Mouse (Mus musculus) liver, embryonic 15.5 days (tissue): ENCODE results near the gene Olfr1471. TPM values are rescaled to one million over a fixed set of nuclear protein-coding genes. Genes with fewer than 3 reads are reported as not detected.
"Not testable (repeated sequence)": the region's sequence is repeated elsewhere in the genome, so short reads cannot be mapped to it uniquely, and the experiment has no call there.

Experiments
- ATAC-seq: fragments of 200-750 bp; cut with Nextera tagmentation; 2 replicates; pipeline ENCODE4 v1.8.0; 2017; ENCODE audit warnings: moderate number of reproducible peaks, mild to moderate bottlenecking, moderate library complexity; ENCODE audit not compliant: insufficient read depth
- H3K27ac ChIP-seq: fragments of 300-500 bp; sonication (generic); replicated peaks from 2 replicates; pipeline ENCODE4 v1.5.1; 2015; ENCODE audit warnings: mild to moderate bottlenecking, inconsistent platforms
- H3K27me3 ChIP-seq: fragments of 300-500 bp; sonication (generic); 2 replicates; pipeline ENCODE4 v1.6.1; 2015; ENCODE audit warnings: mild to moderate bottlenecking, inconsistent platforms
- H3K36me3 ChIP-seq: fragments of 300-500 bp; sonication (generic); replicated peaks from 2 replicates; pipeline ENCODE4 v1.6.1; 2015; ENCODE audit warnings: moderate library complexity, mild to moderate bottlenecking, inconsistent platforms
- H3K4me1 ChIP-seq: fragments of 300-500 bp; sonication (generic); replicated peaks from 2 replicates; pipeline ENCODE4 v1.6.1; 2015; ENCODE audit warnings: inconsistent platforms
- H3K4me2 ChIP-seq: fragments of 300-500 bp; sonication (generic); 2 replicates; pipeline ENCODE4 v1.6.1; 2015; ENCODE audit warnings: moderate library complexity, mild to moderate bottlenecking, inconsistent platforms
- H3K4me3 ChIP-seq: fragments of 300-500 bp; sonication (generic); replicated peaks from 2 replicates; pipeline ENCODE4 v1.5.1; 2015; ENCODE audit warnings: mild to moderate bottlenecking, inconsistent platforms
- H3K9ac ChIP-seq: fragments of 300-500 bp; sonication (generic); 2 replicates; pipeline ENCODE4 v1.6.1; 2015; ENCODE audit warnings: moderate library complexity, mild to moderate bottlenecking, inconsistent platforms
- H3K9me3 ChIP-seq: fragments of 300-500 bp; sonication (generic); replicated peaks from 2 replicates; pipeline ENCODE4 v1.6.1; 2016; ENCODE audit warnings: inconsistent platforms
- WGBS: fragments of 180-500 bp; shearing (Covaris S2); methylation state at CpG from one replicate; pipeline ENCODE4 v1.1.7; 2015; ENCODE audit warnings: mixed read lengths; ENCODE audit not compliant: insufficient replicate concordance; 5-methylcytosine and 5-hydroxymethylcytosine counted together
- polyA plus RNA-seq: library from polyadenylated mRNA; unstranded; fragments of >200 nt; fragmentation: Nextera tagmentation; extraction: Ambion mirVana; gene quantifications from 2 replicates; pipeline ENCODE4 v1.2.1, GENCODE M21; 2015

The Olfr1471 gene
- polyA plus RNA-seq = not detected in 2 replicates

- H3K9ac ChIP-seq, H3K4me1 ChIP-seq, ATAC-seq, H3K4me2 ChIP-seq, H3K36me3 ChIP-seq, H3K9me3 ChIP-seq, H3K27me3 ChIP-seq, H3K4me3 ChIP-seq, H3K27ac ChIP-seq: not testable (repeated sequence)
- 33% methylated on average over 2 of the region's 2 CpGs for WGBS
Measured at GRCm38 (mm10) chr19:13443109-13443508, at the start of gene Olfr1471. TSS of gene Olfr1471 (plus strand) at chr19:13443409.

- H3K9me3 ChIP-seq = no peaks in the 10 kb centered on the region
- H3K27me3 ChIP-seq = no peaks in the 10 kb centered on the region
- no peaks in the 10 kb centered on the region for H3K4me1 ChIP-seq
- ATAC-seq = no peak
- 40% methylated on average over 2 of the region's 2 CpGs for WGBS
- no peak within 1 kb of the TSS for H3K27ac ChIP-seq
- no peak within 1 kb of the TSS for H3K4me2 ChIP-seq
- H3K4me3 ChIP-seq = no peak within 1 kb of the TSS
- no peak within 1 kb of the TSS for H3K9ac ChIP-seq
- no peaks in the 10 kb centered on the region for H3K36me3 ChIP-seq
Measured at GRCm38 (mm10) chr19:13407549-13407948, 35.7 kb upstream of the Olfr1471 start, which contains the start of gene Olfr1469. TSS of gene Olfr1469 (plus strand) at chr19:13407849.

GRCm38 (mm10) chr19:13455986-13456385 lies 12.8 kb downstream of the Olfr1471 start, which contains the start of gene Olfr1472:
TSS of gene Olfr1472 (minus strand) at chr19:13456086.
- no peak within 1 kb of the TSS for H3K27ac ChIP-seq

GRCm38 (mm10) chr19:13469265-13469664 lies 26.1 kb downstream of the Olfr1471 start, which contains the start of gene Olfr1474:
TSS of gene Olfr1474 (plus strand) at chr19:13469565.
- H3K4me3 ChIP-seq, H3K27ac ChIP-seq, H3K4me1 ChIP-seq, H3K9ac ChIP-seq, ATAC-seq, H3K27me3 ChIP-seq, H3K4me2 ChIP-seq, H3K9me3 ChIP-seq, H3K36me3 ChIP-seq: not testable (repeated sequence)
- WGBS = 68% methylated on average over 4 of the region's 4 CpGs

More at GRCm38 (mm10) chr19:13455986-13456385, 12.8 kb downstream of the Olfr1471 start, which contains the start of gene Olfr1472:
- Histone ChIP-seq H3K27me3 (no peaks in the 10 kb centered on the region), H3K4me3 (no peak within 1 kb of the TSS), H3K36me3 (no peaks in the 10 kb centered on the region), H3K9me3 (no peaks in the 10 kb centered on the region), H3K9ac (no peak within 1 kb of the TSS), H3K4me2 (no peak within 1 kb of the TSS), H3K4me1 (no peaks in the 10 kb centered on the region)
- no peak for ATAC-seq
- WGBS = 61% methylated on average over 1 of the region's 1 CpGs

- H3K9ac ChIP-seq = no peak within 1 kb of the TSS
- no peaks in the 10 kb centered on the region for H3K27me3 ChIP-seq
- no peak within 1 kb of the TSS for H3K27ac ChIP-seq
- no peak within 1 kb of the TSS for H3K4me3 ChIP-seq
- H3K4me1 ChIP-seq = no peaks in the 10 kb centered on the region
- no peak for ATAC-seq
- H3K4me2 ChIP-seq = no peak within 1 kb of the TSS
- no peaks in the 10 kb centered on the region for H3K36me3 ChIP-seq
- no peaks in the 10 kb centered on the region for H3K9me3 ChIP-seq
Measured at GRCm38 (mm10) chr19:13480096-13480495, 36.9 kb downstream of the Olfr1471 start, which contains the start of gene Olfr1475. TSS of gene Olfr1475 (minus strand) at chr19:13480196.

GRCm38 (mm10) chr19:13500246-13500645 lies 57.0 kb downstream of the Olfr1471 start, which contains the start of gene Olfr1477:
TSS of gene Olfr1477 (plus strand) at chr19:13500546.
- no peak within 1 kb of the TSS for H3K4me3 ChIP-seq
- no peaks in the 10 kb centered on the region for H3K4me1 ChIP-seq
- H3K27ac ChIP-seq = no peak within 1 kb of the TSS
- WGBS = 44% methylated on average over 3 of the region's 3 CpGs
- 0 out of 2 replicates have a peak, but pooled peaks cover 2% of the 10 kb centered on the region for H3K9me3 ChIP-seq
- no peak within 1 kb of the TSS for H3K9ac ChIP-seq
- H3K4me2 ChIP-seq = no peak within 1 kb of the TSS
- no peaks in the 10 kb centered on the region for H3K27me3 ChIP-seq
- ATAC-seq = no peak
- no peaks in the 10 kb centered on the region for H3K36me3 ChIP-seq

Other genes starting within 250 kb of the Olfr1471 start
- gene Olfr1463, start 212.1 kb upstream of the Olfr1471 start, polyA plus RNA-seq = not detected in 2 replicates
- gene Olfr1465, start 127.9 kb upstream of the Olfr1471 start, polyA plus RNA-seq = not detected in 2 replicates
- gene Olfr1466, start 104.5 kb upstream of the Olfr1471 start, polyA plus RNA-seq = not detected in 2 replicates
- not detected in 2 replicates for gene Olfr1467, start 81.2 kb upstream of the Olfr1471 start, polyA plus RNA-seq
- gene Olfr1469, start 35.6 kb upstream of the Olfr1471 start, polyA plus RNA-seq = not detected in 2 replicates
- not detected in 2 replicates for gene Olfr1472, start 12.7 kb downstream of the Olfr1471 start, polyA plus RNA-seq
- gene Olfr1474, start 26.2 kb downstream of the Olfr1471 start, polyA plus RNA-seq = not detected in 2 replicates
- not detected in 2 replicates for gene Olfr1475, start 36.8 kb downstream of the Olfr1471 start, polyA plus RNA-seq
- not detected in 2 replicates for gene Olfr1477, start 57.1 kb downstream of the Olfr1471 start, polyA plus RNA-seq
- not detected in 2 replicates for gene Olfr1480, start 84.5 kb downstream of the Olfr1471 start, polyA plus RNA-seq
- not detected in 2 replicates for gene Olfr1484, start 140.1 kb downstream of the Olfr1471 start, polyA plus RNA-seq
- not detected in 2 replicates for gene Olfr1487, start 174.0 kb downstream of the Olfr1471 start, polyA plus RNA-seq
- gene Olfr1489, start 188.2 kb downstream of the Olfr1471 start, polyA plus RNA-seq = not detected in 2 replicates
- gene Olfr1490, start 207.7 kb downstream of the Olfr1471 start, polyA plus RNA-seq = not detected in 2 replicates